Mouse (Mus musculus) heart, adult 11 months (tissue): ENCODE measurements around the gene Rin3.

Source experiments
- DNase-seq: peaks from one replicate; pipeline ENCODE4 v3.0.0; 2022

Gene Rin3

GRCm38 (mm10) chr12:102282126-102282525 is 722 bp upstream of the Rin3 start:
- DNase-seq: peak; percentile 92

- peak; percentile 98 for DNase-seq
Observed at GRCm38 (mm10) chr12:102283483-102284266, 827 bp downstream of the Rin3 start.

GRCm38 (mm10) chr12:102284267-102284610 is 1.4 kb downstream of the Rin3 start:
- DNase-seq: no peak

DNA sequence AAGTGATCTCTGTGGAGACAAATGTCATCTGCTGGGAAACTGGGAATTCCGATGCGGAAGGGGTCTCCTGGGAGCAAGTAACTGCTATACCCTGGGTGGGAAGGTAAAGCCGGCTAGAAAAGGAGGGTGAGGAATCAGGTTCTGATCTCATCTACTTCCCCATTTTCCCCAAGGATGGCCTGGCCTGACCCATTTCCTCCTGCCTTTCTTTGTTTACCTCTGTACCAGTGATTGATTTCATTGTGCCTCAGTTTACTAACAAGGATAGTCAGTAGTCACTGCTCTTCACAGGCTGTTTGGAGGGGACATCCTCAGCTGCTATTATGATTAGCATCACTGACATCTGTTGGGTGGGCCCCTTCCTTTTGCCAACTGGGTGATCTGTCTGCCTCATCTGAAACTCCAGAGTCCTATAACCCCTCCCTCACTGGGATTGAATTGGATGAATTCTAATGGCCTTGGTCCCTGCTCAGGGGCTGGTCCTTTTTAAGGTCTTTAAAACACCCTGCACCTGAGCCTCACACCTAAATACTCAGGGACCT is 1.8 kb downstream of the Rin3 start:
- DNase-seq: peak; percentile 94

DNA sequence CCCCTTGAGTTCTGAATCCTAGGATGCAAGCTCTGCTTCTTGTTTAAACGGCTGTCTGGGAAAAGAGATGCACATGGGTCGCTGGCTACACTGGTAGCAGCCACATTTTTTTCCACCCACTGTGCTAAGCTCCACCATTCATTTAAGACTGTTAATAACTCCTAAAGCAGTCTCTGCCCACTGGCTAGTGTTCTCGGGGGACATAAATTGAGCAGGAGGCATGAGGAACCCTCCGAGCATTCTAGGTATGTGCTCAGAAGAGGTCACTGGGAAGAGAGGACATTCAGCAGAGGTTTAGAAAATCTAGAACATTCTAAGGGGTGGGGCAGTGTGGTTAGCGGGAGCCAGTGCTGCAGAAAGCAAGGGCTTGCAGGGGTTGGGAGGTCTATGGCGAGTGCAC is 2.5 kb downstream of the Rin3 start:
- no peak for DNase-seq

- DNase-seq: peak; percentile 92
Observed at GRCm38 (mm10) chr12:102285779-102286178, 2.9 kb downstream of the Rin3 start.

DNA sequence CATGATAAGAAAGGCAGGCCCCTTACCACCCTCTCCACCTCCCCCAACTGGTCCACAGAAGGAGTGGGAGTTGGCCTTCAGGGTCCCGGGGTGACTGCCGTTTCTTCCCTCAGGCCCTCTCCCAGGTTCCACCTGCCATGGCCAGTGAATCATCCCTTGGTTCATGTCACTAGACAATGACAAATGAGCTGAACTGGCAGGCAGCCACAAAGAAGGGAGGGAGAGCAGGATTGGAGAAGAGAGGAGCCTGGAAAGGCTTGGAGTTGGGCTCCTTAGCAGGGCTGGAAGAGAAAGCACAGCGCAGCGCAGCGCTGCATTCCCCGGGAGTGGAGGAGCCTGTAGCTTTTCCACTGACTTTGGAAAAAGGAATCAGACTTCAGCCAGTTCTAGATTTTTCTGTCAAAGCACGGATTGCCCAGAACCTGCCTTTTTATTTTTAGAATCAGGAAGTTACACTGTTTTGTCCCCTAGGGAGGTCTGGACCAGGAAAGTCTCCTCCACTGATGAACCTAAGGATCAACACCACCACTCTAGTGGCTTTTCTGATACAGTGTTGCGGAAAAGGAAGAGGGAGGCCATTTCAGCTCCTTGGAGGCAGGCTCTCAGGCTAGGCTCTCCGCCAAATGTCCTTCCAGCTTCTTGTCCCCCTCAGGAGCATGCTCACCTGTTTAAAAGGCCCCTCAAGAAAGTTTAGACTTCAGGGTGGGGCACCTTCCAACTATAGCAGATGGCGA is 4.0 kb downstream of the Rin3 start:
- DNase-seq: peak; percentile 96

DNA sequence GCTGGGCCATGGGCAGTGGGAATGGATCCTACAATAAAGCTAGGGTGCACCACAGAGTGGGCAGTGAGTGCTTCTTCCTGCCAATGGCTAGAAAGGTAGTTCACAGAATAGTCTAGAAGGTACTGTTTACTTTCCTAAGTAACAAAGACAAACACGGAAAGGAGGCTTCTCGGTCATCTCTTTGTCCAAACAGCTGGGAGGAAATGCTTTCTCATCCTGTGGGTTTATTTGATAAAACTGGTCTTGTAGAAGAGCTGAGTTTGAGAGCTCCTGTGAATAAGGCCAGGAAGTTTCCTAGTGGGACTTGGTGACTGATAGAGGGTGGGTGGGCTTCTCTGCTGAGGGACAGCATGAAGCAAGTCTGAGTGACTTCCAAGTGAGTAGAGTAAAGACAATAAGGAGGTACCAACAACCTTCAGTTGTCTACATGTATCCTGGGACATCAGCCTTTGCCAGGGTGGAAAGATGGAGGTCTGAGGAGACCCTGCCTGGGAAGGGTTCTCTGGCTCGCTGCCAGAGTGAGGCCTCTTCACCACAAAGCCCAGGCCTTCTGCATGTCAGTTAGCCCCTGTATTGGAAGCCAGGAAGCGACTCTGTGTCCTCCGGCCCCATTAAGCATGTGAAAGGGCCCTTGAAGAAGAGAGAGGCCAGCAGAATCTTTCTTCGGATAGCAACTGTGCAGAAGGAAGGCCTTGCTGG is 5.2 kb downstream of the Rin3 start:
- DNase-seq: peak; percentile 90

DNA sequence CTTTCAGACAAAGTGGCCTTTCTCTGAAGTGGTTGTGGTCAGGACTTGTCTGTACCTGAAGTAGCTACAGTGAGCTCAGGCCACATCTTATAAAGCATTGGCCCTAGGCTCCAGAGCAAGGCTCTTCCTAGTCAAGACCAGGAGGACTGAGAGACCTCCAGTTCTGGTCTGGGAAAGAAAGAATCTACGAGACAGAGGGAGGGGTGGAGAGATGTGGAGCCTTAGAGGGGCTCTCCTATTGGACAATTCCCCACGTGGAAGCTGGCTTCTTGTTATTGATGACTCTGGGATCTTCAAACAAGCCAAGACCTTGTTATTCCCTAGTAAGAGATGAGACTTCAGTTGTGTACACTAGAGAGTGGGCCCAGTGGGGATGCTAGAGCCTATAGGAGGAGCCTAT is 6.0 kb downstream of the Rin3 start:
- peak; percentile 84 for DNase-seq

- DNase-seq: no peak
Observed at GRCm38 (mm10) chr12:102289568-102289967, 6.7 kb downstream of the Rin3 start.

DNA sequence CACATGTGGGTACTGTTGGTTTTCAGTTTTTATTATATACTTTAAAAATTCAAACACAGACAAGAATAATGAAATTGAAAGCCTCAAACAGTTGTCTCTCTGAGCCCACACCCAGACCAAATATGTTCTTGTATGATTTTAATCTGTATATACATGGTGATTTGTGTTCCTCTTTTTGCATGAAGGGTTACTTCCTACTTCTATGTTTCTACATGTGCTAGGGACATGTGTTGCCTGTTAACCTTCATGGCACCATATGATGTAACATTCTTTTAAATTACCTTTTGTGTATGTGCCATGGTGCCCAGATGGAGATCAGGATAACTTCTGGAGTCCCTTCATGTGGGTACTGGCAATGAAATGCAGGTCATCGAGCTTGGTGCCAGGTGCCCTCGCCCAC is 7.8 kb downstream of the Rin3 start:
- no peak for DNase-seq

DNA sequence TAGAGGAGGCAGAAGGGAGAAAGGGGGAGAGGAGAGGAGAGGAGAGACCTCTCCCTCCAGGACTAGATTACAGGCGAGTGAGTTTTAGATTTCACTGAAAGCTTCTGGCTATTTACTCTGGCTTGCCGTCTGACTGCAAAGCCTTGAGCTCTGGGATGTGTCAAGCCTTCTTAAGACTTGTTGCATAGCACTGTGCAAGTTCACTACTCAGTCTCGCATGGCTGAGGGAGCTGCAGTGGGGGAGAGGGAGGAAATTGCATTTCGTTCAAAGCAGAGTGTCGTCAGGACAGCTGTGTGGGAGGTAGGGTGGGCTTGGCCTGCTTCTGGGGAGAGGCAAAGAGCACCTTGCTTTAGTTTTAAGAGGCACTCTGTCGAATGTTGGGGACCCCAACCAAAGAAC is 8.8 kb downstream of the Rin3 start:
- no peak for DNase-seq

DNA sequence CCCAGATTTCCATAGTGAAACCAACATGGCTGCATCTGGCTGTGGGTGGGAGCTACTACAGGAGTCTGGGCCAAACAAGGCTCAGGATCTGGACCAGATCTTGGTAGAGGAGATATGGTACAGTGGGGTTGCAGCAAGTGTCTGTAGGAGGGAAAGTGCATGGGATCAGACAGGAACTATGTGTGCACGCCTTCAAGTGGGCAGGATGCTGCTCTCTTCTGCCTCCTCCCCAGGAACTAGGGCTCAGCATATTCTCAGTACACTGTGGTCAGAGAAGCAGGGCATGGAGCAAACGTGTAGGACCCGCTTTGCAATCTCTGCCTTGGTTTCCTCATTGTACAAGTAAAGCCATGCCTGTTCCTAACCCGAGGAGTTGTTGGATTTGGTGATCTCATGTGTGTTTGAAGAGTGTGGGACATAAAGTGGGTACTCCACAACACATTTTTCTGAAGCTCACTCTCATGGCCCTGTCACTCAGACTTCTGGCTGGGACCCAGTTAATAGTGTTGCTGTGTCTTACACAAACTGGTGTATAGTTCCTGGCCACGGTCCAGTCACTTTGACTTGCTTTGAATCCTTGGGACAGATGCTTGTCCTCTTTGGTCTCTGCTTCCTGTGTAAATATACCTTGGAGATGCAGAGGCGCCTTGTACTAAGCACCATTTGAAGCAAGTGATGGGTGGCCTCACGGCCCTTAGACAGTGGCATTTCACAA is 9.8 kb downstream of the Rin3 start:
- no peak for DNase-seq

DNA sequence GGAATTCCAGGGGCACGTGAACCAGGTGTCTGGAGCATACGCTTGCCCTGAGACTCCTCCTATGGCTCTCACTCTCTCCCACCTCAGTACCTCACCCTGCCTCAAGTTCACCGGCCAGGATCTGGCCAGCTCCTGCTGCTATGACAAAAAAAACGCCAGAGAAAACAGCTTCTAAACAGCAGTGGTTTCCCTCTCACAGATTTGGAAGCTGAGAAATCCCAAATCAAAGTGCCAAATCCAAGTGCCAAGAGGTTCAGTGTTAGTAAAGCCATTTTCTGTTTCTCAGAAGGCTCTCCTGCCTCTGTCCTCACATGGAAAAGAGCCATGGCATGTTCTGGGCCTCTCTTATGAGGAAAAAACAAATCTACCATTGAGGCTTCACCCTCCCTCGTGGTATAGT is 11.8 kb downstream of the Rin3 start:
- peak; percentile 66 for DNase-seq

- DNase-seq: peak; percentile 93
Observed at GRCm38 (mm10) chr12:102295230-102295629, 12.4 kb downstream of the Rin3 start.

DNA sequence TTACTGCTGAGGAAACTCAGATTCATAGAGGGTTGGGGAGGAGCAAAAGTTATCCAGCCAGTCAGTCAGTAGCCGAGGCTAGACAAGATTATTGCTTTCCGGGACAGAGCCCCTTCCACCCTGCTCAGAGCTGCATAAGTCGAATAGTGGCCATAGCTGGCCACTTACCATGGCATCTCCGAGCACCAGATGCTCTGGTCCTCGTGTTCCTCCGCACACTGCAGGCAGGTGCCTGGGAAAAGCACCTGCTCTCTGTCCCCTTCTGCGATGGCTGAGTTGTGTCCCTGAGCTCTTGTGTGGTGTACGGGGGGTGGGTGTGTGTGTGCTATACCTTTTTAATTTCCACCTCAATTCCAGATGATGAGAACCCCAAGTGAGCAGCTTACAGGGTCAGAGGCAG is 12.8 kb downstream of the Rin3 start:
- DNase-seq: peak; percentile 86

DNA sequence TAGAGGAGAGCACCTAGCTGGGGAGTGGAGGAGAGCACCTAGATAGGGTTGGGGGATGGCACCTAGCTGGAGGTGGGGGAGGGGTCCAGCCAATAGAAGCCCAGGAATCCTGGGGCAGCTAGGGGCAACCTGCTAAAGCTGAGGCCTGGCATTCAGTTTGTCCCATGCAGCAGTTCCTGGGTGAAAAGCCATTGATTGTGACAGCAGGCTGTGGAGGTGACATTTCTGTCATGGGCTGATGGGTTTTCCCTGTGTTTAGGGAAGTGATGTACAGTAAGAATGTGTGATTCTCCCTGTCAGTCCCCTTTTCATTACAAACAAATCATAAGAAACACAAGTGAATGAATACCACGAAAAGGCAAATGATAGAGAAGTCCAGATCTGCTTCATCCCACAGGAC is 13.5 kb downstream of the Rin3 start:
- DNase-seq: peak; percentile 80

GRCm38 (mm10) chr12:102296967-102297366 is 14.1 kb downstream of the Rin3 start:
- peak; percentile 93 for DNase-seq

DNA sequence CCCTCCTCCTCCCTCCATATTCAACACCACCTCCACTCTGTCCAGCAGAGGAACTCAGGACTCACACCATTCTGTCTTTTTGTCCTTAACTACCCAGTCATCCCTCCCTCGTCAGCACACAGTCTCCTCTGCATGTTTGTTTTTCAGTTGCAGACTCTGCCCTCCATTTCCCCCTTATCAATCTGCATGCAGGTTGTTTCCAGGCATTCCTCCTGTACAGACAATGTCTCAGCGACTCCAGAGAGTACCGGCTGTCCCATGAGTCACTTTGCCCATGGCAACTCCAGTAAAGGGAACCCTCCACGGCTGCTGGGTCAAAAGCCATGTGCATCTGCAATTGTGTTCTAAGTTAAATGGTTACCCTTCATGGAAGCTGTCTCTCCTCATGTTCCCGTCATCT is 16.4 kb downstream of the Rin3 start:
- DNase-seq: peak; percentile 82

GRCm38 (mm10) chr12:102301585-102301984 is 18.7 kb downstream of the Rin3 start:
- peak; percentile 85 for DNase-seq

- peak; percentile 98 for DNase-seq
Observed at GRCm38 (mm10) chr12:102302322-102302721, 19.5 kb downstream of the Rin3 start.

DNA sequence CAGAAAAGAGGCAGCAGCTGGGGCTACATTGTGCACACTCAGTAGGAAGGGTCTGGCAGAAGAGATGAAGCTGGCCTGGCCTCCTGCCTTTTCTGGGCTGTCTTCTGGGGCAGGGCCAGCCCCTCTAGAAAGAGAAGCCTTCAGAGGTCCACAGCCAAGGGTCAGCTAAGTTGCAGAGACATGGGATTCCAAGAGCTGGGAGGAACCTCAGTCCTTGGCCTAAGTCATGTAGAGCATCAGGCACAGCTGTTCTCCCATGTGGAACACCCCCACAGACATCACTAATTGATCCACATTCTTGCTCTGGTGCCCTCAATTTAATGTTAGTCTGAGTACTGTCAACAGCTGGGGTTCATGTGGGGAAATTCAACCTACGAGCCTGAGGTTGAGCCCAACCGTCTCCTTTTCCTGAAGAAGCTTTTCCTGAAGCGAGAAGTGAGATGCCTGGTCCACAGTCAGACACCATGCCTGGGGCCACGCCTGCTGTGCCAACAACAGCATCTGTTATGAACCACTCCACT is 20.0 kb downstream of the Rin3 start:
- DNase-seq: peak; percentile 96

DNA sequence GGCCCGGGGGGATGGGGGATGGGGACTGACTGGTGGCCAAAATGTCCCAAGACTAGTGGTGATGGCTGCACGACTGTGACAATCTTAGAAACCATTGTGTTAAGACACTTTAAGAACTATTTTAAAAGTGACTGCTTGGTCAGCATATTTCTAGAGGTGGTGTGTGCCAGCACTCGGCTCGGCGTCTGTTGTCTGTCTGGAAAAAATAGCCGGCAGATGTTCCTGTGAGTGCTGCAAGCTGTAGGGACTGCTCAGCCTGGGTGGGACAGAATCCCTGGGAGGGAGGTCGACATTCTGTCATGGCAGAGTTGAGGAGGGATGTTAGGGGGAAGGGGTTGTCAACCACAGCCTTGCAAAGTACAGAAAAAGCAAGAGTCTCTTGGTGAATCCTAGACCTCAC is 21.0 kb downstream of the Rin3 start:
- no peak for DNase-seq
